8 mouse cellular contexts compared by ENCODE assay signal in the genomic region with DNA sequence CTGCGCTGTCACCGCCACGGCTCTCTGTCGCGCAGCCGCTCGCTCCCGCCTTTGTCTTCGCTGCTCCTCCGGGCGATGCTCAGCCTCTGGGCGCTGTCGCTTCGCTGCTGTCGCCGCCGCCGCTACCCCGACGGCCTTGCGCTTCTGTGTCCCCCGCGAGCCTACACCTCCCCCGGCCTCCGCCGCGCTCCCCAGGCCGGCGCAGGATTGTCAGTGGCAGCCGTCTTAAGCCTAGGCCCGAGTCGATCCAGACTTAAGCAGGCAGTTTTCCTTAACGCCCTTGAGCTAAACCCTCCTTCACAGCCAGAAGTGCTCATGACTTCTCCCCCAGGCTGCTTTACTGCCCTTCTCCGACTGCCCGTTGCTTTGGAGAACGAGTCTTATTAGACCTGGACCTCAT. TPM values are rescaled to one million over a fixed set of nuclear protein-coding genes. Genes with fewer than 3 reads are reported as not detected.
DNase-seq lines count a peak whose midpoint lies in the region; ATAC-seq lines count a peak whose summit lies in the region.

No protein-coding gene starts in this region.

- peak overlapping the region; percentile 94 for H3K4me3 ChIP-seq in heart, embryonic 16.5 days (ENCODE audit: low read length)
- peak overlapping the region; percentile 98 for H3K4me3 ChIP-seq in liver, embryonic 13.5 days (replicated peaks)

- WGBS in heart, embryonic 16.5 days = under 1% methylated on average over 36 of the region's 36 CpGs
- WGBS in liver, embryonic 13.5 days (ENCODE audit: insufficient replicate concordance) = under 1% methylated on average over 36 of the region's 36 CpGs

- H3K36me3 ChIP-seq in heart, embryonic 16.5 days (ENCODE audit: control insufficient read depth, insufficient read depth) = peaks cover 5% of the 10 kb centered on the region; the same call in 1 of the 2 replicates
- H3K36me3 ChIP-seq in liver, embryonic 13.5 days = peaks cover 18% of the 10 kb centered on the region

- peak overlapping the region; percentile 99 for H3K27ac ChIP-seq in heart, embryonic 16.5 days (ENCODE audit: low read length)
- H3K27ac ChIP-seq in liver, embryonic 13.5 days = peak overlapping the region; percentile 98

- ATAC-seq in frontal cortex, adult (ENCODE audit: low TSS enrichment) = peak; percentile 13; the same call in 1 of the 2 replicates
- ATAC-seq in heart, embryonic 16.5 days (replicated peaks; ENCODE audit: extremely low read depth, insufficient read depth, low FRiP score) = peak; percentile 5
- ATAC-seq in liver, embryonic 13.5 days (ENCODE audit: low read depth) = peak; percentile 18

- H3K4me1 ChIP-seq in heart, embryonic 16.5 days (ENCODE audit: control insufficient read depth, insufficient read depth, low read length) = peaks cover 28% of the 10 kb centered on the region
- peaks cover 52% of the 10 kb centered on the region for H3K4me1 ChIP-seq in liver, embryonic 13.5 days (replicated peaks)

- H3K27me3 ChIP-seq in heart, embryonic 16.5 days (ENCODE audit: control insufficient read depth, insufficient read depth, low read length) = no peaks in the 10 kb centered on the region
- H3K27me3 ChIP-seq in liver, embryonic 13.5 days = no peaks in the 10 kb centered on the region

- DNase-seq in frontal cortex, postnatal 10 days (ENCODE audit: low spot score in 2 of 2) = no peak
- DNase-seq in urinary bladder, adult 2 months (ENCODE audit: low spot score) = peak; percentile 47
- DNase-seq in urinary bladder, postnatal 10 days (ENCODE audit: low spot score) = no peak
- DNase-seq in liver, embryonic 13.5 days = no peak
- peak; percentile 24 to 31 for DNase-seq in spleen, postnatal 36 days (ENCODE audit: low spot score in 2 of 2)
- DNase-seq in cerebellum, postnatal 36 days = no peak

- H3K4me2 ChIP-seq in heart, embryonic 16.5 days (ENCODE audit: low read depth, low read length) = peak overlapping the region; percentile 72
- H3K4me2 ChIP-seq in liver, embryonic 13.5 days = peak overlapping the region; percentile 86

- H3K9ac ChIP-seq in heart, embryonic 16.5 days (ENCODE audit: low read length) = peak overlapping the region; percentile 99
- H3K9ac ChIP-seq in liver, embryonic 13.5 days = peak overlapping the region; percentile 99

- no peaks in the 10 kb centered on the region for H3K9me3 ChIP-seq in heart, embryonic 16.5 days (replicated peaks; ENCODE audit: control insufficient read depth, low read length)
- no peaks in the 10 kb centered on the region for H3K9me3 ChIP-seq in liver, embryonic 13.5 days (replicated peaks)

RNA-seq across cellular contexts. Expression of a gene that starts 1.3 kb away (rescaled TPM):
- 138 and 142 TPM in 2 replicates for polyA plus RNA-seq in urinary bladder, adult 2 months (2012; rRNA removed)
- polyA plus RNA-seq in heart, embryonic 16.5 days (2015; fragmentation: Nextera tagmentation; extraction: Ambion mirVana) = 98.6 and 105 TPM in 2 replicates
- polyA plus RNA-seq in liver, embryonic 13.5 days (2015; fragmentation: Nextera tagmentation; extraction: Ambion mirVana) = 43.5 and 50.9 TPM in 2 replicates

RNA-seq across cellular contexts. Expression of a gene that starts 32.8 kb away (rescaled TPM):
- 0.51 and 0.52 TPM in 2 replicates for polyA plus RNA-seq in urinary bladder, adult 2 months (2012; rRNA removed)
- 0.15 and 0.26 TPM in 2 replicates for polyA plus RNA-seq in heart, embryonic 16.5 days (2015; fragmentation: Nextera tagmentation; extraction: Ambion mirVana)
- polyA plus RNA-seq in liver, embryonic 13.5 days (2015; fragmentation: Nextera tagmentation; extraction: Ambion mirVana) = 0.64 and 0.65 TPM in 2 replicates

RNA-seq across cellular contexts. Expression of a gene that starts 32.8 kb away (rescaled TPM):
- 0.52 and 0.72 TPM in 2 replicates for polyA plus RNA-seq in urinary bladder, adult 2 months (2012; rRNA removed)
- 0.68 and 0.99 TPM in 2 replicates for polyA plus RNA-seq in heart, embryonic 16.5 days (2015; fragmentation: Nextera tagmentation; extraction: Ambion mirVana)
- polyA plus RNA-seq in liver, embryonic 13.5 days (2015; fragmentation: Nextera tagmentation; extraction: Ambion mirVana) = 0.23 and 0.32 TPM in 2 replicates

Comparison
In these comparisons a context has a peak if more than half of its experiments do, and no peak if none do; other contexts are left out.
1. DNase-seq: peak in urinary bladder, adult 2 months (single experiment) and spleen, postnatal 36 days (2 of 2); none in frontal cortex, postnatal 10 days (0 of 2), urinary bladder, postnatal 10 days (single experiment), liver, embryonic 13.5 days (single experiment) and cerebellum, postnatal 36 days (0 of 2).
2. Peak in every context shown above with its lines, with median percentiles within 50 percentile points of each other: ATAC-seq.